Mouse (Mus musculus) subcutaneous adipose tissue, adult 2 months (tissue): ENCODE measurements around the gene Tpcn2. TPM values are rescaled to one million over a fixed set of nuclear protein-coding genes. Genes with fewer than 3 reads are reported as not detected.

Experiments
- polyA plus RNA-seq: library from polyadenylated mRNA; depleted of rRNA; stranded (reverse); fragments of >200 nt; gene quantifications from 2 replicates; pipeline ENCODE4 v1.2.3, GENCODE M21; 2012; ENCODE audit warnings: low replicate concordance; rRNA removed

The Tpcn2 gene
- polyA plus RNA-seq, result 36.6 and 39.8 TPM in 2 replicates

GRCm38 (mm10) chr7:145283487-145284187 is at the start of gene Tpcn2:
TSS of gene Tpcn2 (minus strand) at chr7:145284011.

GRCm38 (mm10) chr7:145314785-145315411 is 31.1 kb upstream of the Tpcn2 start, which contains the start of gene Mrgprd:
TSS of gene Mrgprd (plus strand) at chr7:145314835.

GRCm38 (mm10) chr7:145300321-145301007 is 16.7 kb upstream of the Tpcn2 start, which contains the start of gene Mrgprf:
TSS of gene Mrgprf (plus strand) at chr7:145300828.

GRCm38 (mm10) chr7:145208006-145208405 is 75.8 kb downstream of the Tpcn2 start, which contains the start of gene 1810010D01Rik:
TSS of gene 1810010D01Rik (minus strand) at chr7:145208119.

Other genes with a start within 250 kb of the Tpcn2 start
- gene 1810010D01Rik, start 75.9 kb downstream of the Tpcn2 start, polyA plus RNA-seq, result 2.0 and 8.7 TPM in 2 replicates
- gene Mrgprf, start 16.8 kb upstream of the Tpcn2 start, polyA plus RNA-seq, result 20.7 and 92.6 TPM in 2 replicates
- gene Mrgprd, start 30.8 kb upstream of the Tpcn2 start, polyA plus RNA-seq, result not detected in 2 replicates